In the genomic region with DNA sequence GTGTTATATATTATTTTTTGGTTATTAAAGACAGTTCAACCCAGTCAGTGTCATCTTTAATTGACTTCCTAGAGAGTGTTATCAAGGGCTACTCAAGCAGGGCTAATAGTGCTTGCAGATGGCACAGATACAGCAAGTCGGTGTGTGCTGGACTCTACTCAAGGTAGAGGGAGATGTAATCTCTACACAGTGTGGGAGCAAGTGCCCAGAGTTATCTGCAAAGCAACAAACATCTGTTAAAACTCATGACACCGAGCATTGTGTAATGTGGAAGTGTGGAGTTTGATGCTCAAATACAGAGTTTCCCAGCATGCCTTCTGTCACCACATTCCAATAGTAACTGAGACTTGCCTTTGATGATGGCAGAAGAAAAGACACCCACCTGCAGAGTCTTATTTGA, we compare ENCODE assay signal across 25 mouse cellular contexts.
DNase-seq lines count a peak whose midpoint lies in the region; ATAC-seq and TF ChIP-seq lines count a peak whose summit lies in the region.
"Had no signal": no experiment of that assay in that cellular context is flagged by ENCODE, and none has a peak within 500 bp of the region (broad histone marks: within the 10 kb centered on the region; RNA-seq: fewer than 3 reads in every experiment).

No protein-coding gene starts in this region.

- no peak for TF ChIP-seq POLR2A in lung, adult 2 months (IDR thresholded peaks at IDR 0.05; ENCODE audit: borderline replicate concordance, extremely low read depth, low read depth, low read length)

- ATAC-seq in forebrain, embryonic 13.5 days = peak; percentile 51; the same call in 1 of the 2 replicates
- ATAC-seq in forebrain, embryonic 12.5 days (ENCODE audit: low FRiP score) = no peak
- ATAC-seq in neural tube, embryonic 15.5 days (ENCODE audit: low FRiP score) = 0 out of 2 replicates have a peak, but pooled peaks have one; percentile 24
- ATAC-seq: CD4-positive, CD25-positive, alpha-beta regulatory T cell, adult 4 months; intestine, embryonic 15.5 days had no signal

- no peak overlapping the region for H3K4me3 ChIP-seq in forebrain, embryonic 13.5 days
- no peak overlapping the region for H3K4me3 ChIP-seq in forebrain, embryonic 12.5 days (replicated peaks)
- H3K4me3 ChIP-seq in lung, adult 2 months (replicated peaks; ENCODE audit: extremely low read depth, low read depth, low read length) = no peak overlapping the region
- H3K4me3 ChIP-seq in neural tube, embryonic 15.5 days (replicated peaks) = no peak overlapping the region
- H3K4me3 ChIP-seq: embryonic facial prominence, embryonic 13.5 days; heart, adult 2 months; heart, embryonic 10.5 days; heart, embryonic 13.5 days; intestine, embryonic 15.5 days had no signal

- H3K9me3 ChIP-seq in forebrain, embryonic 13.5 days (replicated peaks) = no peaks in the 10 kb centered on the region
- H3K9me3 ChIP-seq in forebrain, embryonic 12.5 days = no peaks in the 10 kb centered on the region
- no peaks in the 10 kb centered on the region for H3K9me3 ChIP-seq in neural tube, embryonic 15.5 days (replicated peaks)
- H3K9me3 ChIP-seq: embryonic facial prominence, embryonic 13.5 days; heart, embryonic 10.5 days; heart, embryonic 13.5 days; intestine, embryonic 15.5 days had no signal

- no peak overlapping the region for H3K4me2 ChIP-seq in forebrain, embryonic 13.5 days
- no peak overlapping the region for H3K4me2 ChIP-seq in forebrain, embryonic 12.5 days
- H3K4me2 ChIP-seq in neural tube, embryonic 15.5 days = no peak overlapping the region
- H3K4me2 ChIP-seq: embryonic facial prominence, embryonic 13.5 days; heart, embryonic 13.5 days; hindbrain, embryonic 14.5 days; intestine, embryonic 15.5 days had no signal

- 67% methylated on average over 2 of the region's 2 CpGs for WGBS in forebrain, embryonic 13.5 days
- 67% methylated on average over 2 of the region's 2 CpGs for WGBS in forebrain, embryonic 12.5 days
- 57% methylated on average over 2 of the region's 2 CpGs for WGBS in lung, adult 2 months
- WGBS in neural tube, embryonic 15.5 days = 75% methylated on average over 2 of the region's 2 CpGs

- DNase-seq in embryo, embryonic 11 days = peak; percentile 10
- no peak for DNase-seq in embryo, embryonic 10 days (ENCODE audit: low spot score)
- peak; percentile 4 for DNase-seq in lung, postnatal 36 days
- DNase-seq in lung, adult 2 months = no peak
- DNase-seq in neural tube, embryonic 10.5 days (ENCODE audit: extremely low spot score, low spot score) = no peak
- DNase-seq: adrenal gland, adult 2 months; adrenal gland, postnatal 14 days; cerebellum, adult 11 months; cerebellum, adult 2 months; cerebellum, adult 9-11 months; gastrocnemius, postnatal 10 days; gastrocnemius, postnatal 36 days; heart, adult 2 months; heart, postnatal 14 days; heart, postnatal 4 days; kidney, adult 11 months had no signal

- H3K27ac ChIP-seq in forebrain, embryonic 13.5 days = no peak overlapping the region
- H3K27ac ChIP-seq in forebrain, embryonic 12.5 days = no peak overlapping the region
- no peak overlapping the region for H3K27ac ChIP-seq in neural tube, embryonic 15.5 days (replicated peaks)
- H3K27ac ChIP-seq: embryonic facial prominence, embryonic 13.5 days; heart, adult 2 months; heart, embryonic 10.5 days; heart, embryonic 13.5 days; hindbrain, embryonic 14.5 days; intestine, embryonic 15.5 days had no signal

- no peak overlapping the region for H3K9ac ChIP-seq in forebrain, embryonic 13.5 days
- H3K9ac ChIP-seq in forebrain, embryonic 12.5 days = no peak overlapping the region
- H3K9ac ChIP-seq in neural tube, embryonic 15.5 days (replicated peaks) = no peak overlapping the region
- H3K9ac ChIP-seq: embryonic facial prominence, embryonic 13.5 days; heart, embryonic 13.5 days; hindbrain, embryonic 14.5 days; intestine, embryonic 15.5 days had no signal

- peaks cover 8% of the 10 kb centered on the region for H3K4me1 ChIP-seq in forebrain, embryonic 13.5 days
- H3K4me1 ChIP-seq in forebrain, embryonic 12.5 days = peaks cover 5% of the 10 kb centered on the region; the same call in 1 of the 2 replicates
- no peaks in the 10 kb centered on the region for H3K4me1 ChIP-seq in lung, adult 2 months (ENCODE audit: control insufficient read depth, insufficient read depth, low read length)
- peaks cover 6% of the 10 kb centered on the region for H3K4me1 ChIP-seq in neural tube, embryonic 15.5 days
- H3K4me1 ChIP-seq: embryonic facial prominence, embryonic 13.5 days; heart, embryonic 10.5 days; heart, embryonic 13.5 days; intestine, embryonic 15.5 days had no signal

- H3K27me3 ChIP-seq in forebrain, embryonic 13.5 days = no peaks in the 10 kb centered on the region
- no peaks in the 10 kb centered on the region for H3K27me3 ChIP-seq in forebrain, embryonic 12.5 days
- no peaks in the 10 kb centered on the region for H3K27me3 ChIP-seq in neural tube, embryonic 15.5 days (replicated peaks)
- H3K27me3 ChIP-seq: embryonic facial prominence, embryonic 13.5 days; heart, embryonic 13.5 days; intestine, embryonic 15.5 days had no signal

- TF ChIP-seq CTCF in lung, adult 2 months (IDR thresholded peaks at IDR 0.05; ENCODE audit: insufficient read depth, low read length) = no peak

- no peaks in the 10 kb centered on the region for H3K36me3 ChIP-seq in forebrain, embryonic 13.5 days (ENCODE audit: poor library complexity, severe bottlenecking)
- no peaks in the 10 kb centered on the region for H3K36me3 ChIP-seq in forebrain, embryonic 12.5 days (replicated peaks)
- no peaks in the 10 kb centered on the region for H3K36me3 ChIP-seq in neural tube, embryonic 15.5 days
- H3K36me3 ChIP-seq: embryonic facial prominence, embryonic 13.5 days; heart, embryonic 10.5 days; heart, embryonic 13.5 days; intestine, embryonic 15.5 days had no signal

Comparison
In these comparisons a context has a peak if more than half of its experiments do, and no peak if none do; other contexts are left out.
1. DNase-seq: peak in embryo, embryonic 11 days (single experiment) and lung, postnatal 36 days (single experiment); none in embryo, embryonic 10 days (single experiment), lung, adult 2 months (single experiment) and neural tube, embryonic 10.5 days (single experiment).